Mouse (Mus musculus) midbrain, embryonic 10.5 days (tissue): ENCODE results near the gene Hip1r. TPM values are rescaled to one million over a fixed set of nuclear protein-coding genes. Genes with fewer than 3 reads are reported as not detected.

Experiments
- DNase-seq: peaks from one replicate; pipeline ENCODE4 v3.0.0-alpha.2; 2017; ENCODE audit warnings: low spot score
- H3K27ac ChIP-seq: fragments of 300-500 bp; sonication (generic); replicated peaks from 2 replicates; pipeline ENCODE4 v1.5.1; 2016; ENCODE audit warnings: mild to moderate bottlenecking
- H3K27me3 ChIP-seq: fragments of 300-500 bp; sonication (generic); 2 replicates; pipeline ENCODE4 v1.6.1; 2016; ENCODE audit warnings: low read depth, mild to moderate bottlenecking; ENCODE audit not compliant: poor library complexity, severe bottlenecking
- H3K36me3 ChIP-seq: fragments of 300-500 bp; sonication (generic); 2 replicates; pipeline ENCODE4 v1.6.1; 2016; ENCODE audit warnings: mild to moderate bottlenecking, moderate library complexity
- H3K4me1 ChIP-seq: fragments of 300-500 bp; sonication (generic); 2 replicates; pipeline ENCODE4 v1.6.1; 2016
- H3K4me3 ChIP-seq: fragments of 300-500 bp; sonication (generic); 2 replicates; pipeline ENCODE4 v1.5.1; 2016; ENCODE audit warnings: mild to moderate bottlenecking, moderate library complexity
- H3K9me3 ChIP-seq: fragments of 300-500 bp; sonication (generic); replicated peaks from 2 replicates; pipeline ENCODE4 v1.6.1; 2016; ENCODE audit warnings: mild to moderate bottlenecking
- WGBS: fragments of 180-500 bp; shearing (Covaris S2); methylation state at CpG from one replicate; pipeline ENCODE4 v1.1.7; 2016; 5-methylcytosine and 5-hydroxymethylcytosine counted together
- polyA plus RNA-seq: library from polyadenylated mRNA; unstranded; fragments of >200 nt; fragmentation: Nextera tagmentation; extraction: Ambion mirVana; gene quantifications from 2 replicates; pipeline ENCODE4 v1.2.1, GENCODE M21; 2016

The Hip1r gene
- polyA plus RNA-seq, 1 experiment from 2014 or later, result 6.6 TPM

DNA sequence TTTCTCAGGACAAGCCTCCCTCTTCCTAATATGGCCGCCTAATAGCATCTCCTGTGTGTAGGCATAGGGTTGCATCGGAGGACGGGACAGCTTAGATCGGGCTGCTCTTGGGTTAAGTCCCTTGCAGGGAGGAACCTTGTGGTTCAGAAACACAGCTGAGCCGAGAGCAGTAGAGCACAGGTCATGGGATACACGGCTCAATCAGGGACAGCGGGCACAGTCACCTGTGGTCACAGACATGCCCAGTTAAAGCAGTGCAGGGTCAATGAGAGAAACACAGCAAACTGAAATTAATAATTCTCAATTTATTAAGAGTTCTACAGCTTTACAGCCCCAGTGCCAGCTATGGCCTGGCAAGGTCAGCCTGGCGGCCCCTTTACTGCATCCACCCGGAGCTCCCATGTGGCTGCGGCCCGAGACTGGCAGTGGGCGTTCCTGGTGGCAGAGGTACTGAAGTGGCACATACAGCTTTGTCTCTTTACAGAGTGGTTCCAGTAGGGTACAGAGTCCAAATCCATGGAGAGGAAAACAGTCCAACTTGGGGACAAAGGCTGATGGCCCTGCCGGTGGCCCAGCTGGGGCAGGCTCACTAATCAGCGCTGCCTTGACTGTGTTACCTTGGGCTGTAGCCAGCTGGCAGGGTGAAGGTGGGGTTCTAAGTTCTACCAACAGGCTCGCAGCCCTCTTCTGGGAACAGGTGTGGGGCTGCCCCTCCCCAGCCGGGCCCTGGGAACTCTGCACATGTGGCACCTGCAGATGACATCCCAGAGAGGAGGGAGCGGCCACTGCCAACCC lies 31.1 kb downstream of the Hip1r start:
- Histone ChIP-seq H3K36me3 (peaks cover 72% of the 10 kb centered on the region), H3K4me3 (no peak overlapping the region), H3K27ac (no peak overlapping the region), H3K4me1 (peaks cover 21% of the 10 kb centered on the region), H3K9me3 (no peaks in the 10 kb centered on the region), H3K27me3 (no peaks in the 10 kb centered on the region)
- 94% methylated on average over 17 of the region's 17 CpGs for WGBS
- no peak for DNase-seq

DNA sequence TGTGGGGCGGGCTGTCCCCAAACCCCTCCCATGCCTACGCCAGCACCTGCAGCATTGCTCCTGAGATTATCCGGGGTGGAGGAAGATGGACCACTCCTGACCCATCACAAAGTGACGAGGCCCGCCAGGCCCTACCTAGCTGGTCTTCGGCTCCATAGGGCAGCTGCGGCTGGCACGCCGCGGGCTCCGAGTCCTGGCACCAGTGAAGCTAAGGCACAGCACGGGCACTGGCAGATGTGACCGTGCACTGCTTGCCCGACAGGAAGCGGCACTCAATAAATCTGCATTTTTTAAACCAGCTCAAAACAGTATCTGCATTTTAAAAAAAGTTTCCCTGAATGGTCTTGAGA lies 31.7 kb downstream of the Hip1r start:
- Histone ChIP-seq H3K4me3 (no peak overlapping the region), H3K27ac (no peak overlapping the region), H3K36me3 (peaks cover 77% of the 10 kb centered on the region), H3K27me3 (no peaks in the 10 kb centered on the region), H3K9me3 (no peaks in the 10 kb centered on the region), H3K4me1 (peaks cover 27% of the 10 kb centered on the region)
- DNase-seq, result no peak
- 98% methylated on average over 15 of the region's 15 CpGs for WGBS

DNA sequence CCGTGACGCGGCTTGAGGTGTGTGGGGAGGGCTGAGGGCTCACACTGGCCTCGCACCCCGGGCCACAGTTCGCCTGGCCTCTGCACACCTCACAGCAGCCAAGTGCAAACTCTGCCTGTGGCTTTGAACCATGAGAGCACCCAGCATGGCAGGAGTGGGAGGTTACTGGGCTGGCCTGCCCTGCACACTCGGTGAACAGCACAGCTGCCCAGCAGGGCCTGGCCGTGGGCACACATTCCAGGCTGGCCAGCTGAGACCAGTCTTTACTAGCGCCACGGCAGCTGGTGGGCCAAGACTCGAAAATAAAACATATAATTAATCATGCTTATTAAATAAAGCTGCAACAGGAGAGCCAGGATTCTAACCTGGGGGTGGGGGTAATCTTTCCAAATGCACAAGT lies 32.2 kb downstream of the Hip1r start:
- Histone ChIP-seq H3K27me3 (no peaks in the 10 kb centered on the region), H3K4me3 (no peak overlapping the region), H3K27ac (no peak overlapping the region), H3K36me3 (peaks cover 82% of the 10 kb centered on the region), H3K9me3 (no peaks in the 10 kb centered on the region), H3K4me1 (peaks cover 32% of the 10 kb centered on the region)
- no peak for DNase-seq
- WGBS, result 94% methylated on average over 11 of the region's 11 CpGs

DNA sequence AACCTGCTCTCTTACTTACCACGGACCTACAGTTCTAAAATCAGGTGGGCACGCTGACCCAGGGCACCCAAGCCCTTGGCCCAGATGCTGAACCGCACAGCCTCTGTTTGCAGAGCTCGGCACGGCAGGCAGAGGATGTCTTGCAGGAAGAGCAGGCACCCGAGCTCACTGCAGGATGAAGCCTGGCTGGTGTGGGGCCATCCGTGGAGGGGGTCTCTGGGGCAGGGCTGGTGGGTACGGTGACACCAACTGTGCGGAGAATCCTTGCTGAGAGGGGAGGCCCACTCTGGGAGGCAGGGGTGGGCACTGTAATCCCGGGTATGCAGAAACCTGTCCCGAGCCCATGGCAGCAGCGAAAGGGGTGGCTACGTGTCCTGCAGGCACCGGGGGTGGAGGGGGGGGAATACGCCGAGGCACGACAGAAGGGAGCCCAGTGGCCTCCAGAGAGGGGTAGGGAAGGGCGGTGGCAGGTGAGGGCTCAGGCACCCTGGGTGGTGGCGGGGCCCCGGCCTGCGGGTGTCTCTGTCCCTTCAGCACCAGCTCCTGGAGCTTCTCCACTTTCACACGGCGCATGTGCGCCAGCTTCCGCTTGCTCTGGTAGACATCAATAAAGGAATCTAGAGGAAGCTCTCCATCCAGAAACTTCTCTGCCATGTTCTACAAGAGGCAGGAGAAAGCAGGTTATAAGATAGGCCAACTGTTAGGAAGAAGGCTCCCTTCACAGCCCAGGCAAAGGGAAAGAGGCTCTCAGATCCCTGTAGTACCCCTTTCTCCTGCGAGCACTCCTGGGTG lies 32.9 kb downstream of the Hip1r start:
- no peak overlapping the region for H3K4me3 ChIP-seq
- DNase-seq, result no peak
- peaks cover 85% of the 10 kb centered on the region for H3K36me3 ChIP-seq
- 90% methylated on average over 26 of the region's 26 CpGs for WGBS
- peaks cover 34% of the 10 kb centered on the region for H3K4me1 ChIP-seq
- H3K9me3 ChIP-seq, result no peaks in the 10 kb centered on the region
- H3K27ac ChIP-seq, result 0 out of 2 replicates have a peak overlapping the region, but pooled peaks have one; percentile 9
- no peaks in the 10 kb centered on the region for H3K27me3 ChIP-seq

DNA sequence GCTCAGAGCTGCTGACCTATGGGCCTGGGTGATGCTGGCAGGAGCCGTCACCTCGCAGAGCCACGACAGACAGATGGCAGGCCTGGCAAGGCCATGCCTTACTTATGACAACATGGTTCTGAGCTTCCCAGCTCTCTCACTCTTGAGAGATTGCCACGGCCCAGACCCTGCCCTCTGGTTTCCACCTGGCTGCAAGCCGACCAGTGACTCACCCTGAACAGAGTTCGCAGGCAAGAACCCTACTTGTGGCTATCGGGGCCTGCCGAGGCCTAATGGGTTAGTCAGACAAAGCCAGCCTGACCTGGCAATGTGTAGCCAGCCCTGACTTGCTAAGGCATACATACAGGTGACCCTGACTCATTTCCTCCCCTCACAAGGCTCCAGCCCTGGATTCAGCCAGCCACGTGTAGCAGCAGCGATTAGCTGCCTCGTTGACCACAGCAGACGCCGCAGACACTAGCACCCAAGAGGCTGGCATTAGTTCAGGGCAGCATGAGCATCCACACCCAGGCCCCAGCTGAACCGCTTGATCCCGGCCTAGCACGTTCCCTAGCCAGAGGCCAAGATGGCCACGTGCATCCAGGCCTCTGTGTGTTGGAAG lies 33.6 kb downstream of the Hip1r start:
- Histone ChIP-seq H3K27ac (no peak overlapping the region), H3K4me3 (no peak overlapping the region), H3K27me3 (no peaks in the 10 kb centered on the region), H3K36me3 (peaks cover 79% of the 10 kb centered on the region), H3K9me3 (no peaks in the 10 kb centered on the region), H3K4me1 (peaks cover 41% of the 10 kb centered on the region)
- WGBS, result 91% methylated on average over 17 of the region's 17 CpGs
- DNase-seq, result no peak

DNA sequence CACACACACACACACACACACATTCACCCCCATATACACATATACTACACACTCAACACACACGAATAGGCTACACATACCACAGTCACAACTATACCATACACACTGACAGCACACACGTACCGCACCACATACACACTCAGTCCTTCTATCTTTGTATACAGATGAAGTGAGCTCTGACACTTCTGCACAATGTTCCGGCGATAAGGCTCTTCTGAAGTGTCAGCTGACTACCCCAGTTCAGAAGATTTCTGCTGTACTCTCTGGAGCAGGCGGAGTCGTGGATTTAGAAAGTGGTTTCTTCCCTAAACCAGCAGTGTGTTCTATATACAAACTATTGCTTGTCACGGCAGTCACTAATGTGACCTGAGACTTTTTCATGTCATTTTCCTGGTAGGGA lies 36.6 kb downstream of the Hip1r start:
- 90% methylated on average over 8 of the region's 8 CpGs for WGBS
- Histone ChIP-seq H3K27ac (peak overlapping the region; percentile 83), H3K27me3 (no peaks in the 10 kb centered on the region), H3K9me3 (no peaks in the 10 kb centered on the region), H3K36me3 (peaks cover 58% of the 10 kb centered on the region), H3K4me1 (peaks cover 57% of the 10 kb centered on the region), H3K4me3 (no peak overlapping the region)
- DNase-seq, result no peak

DNA sequence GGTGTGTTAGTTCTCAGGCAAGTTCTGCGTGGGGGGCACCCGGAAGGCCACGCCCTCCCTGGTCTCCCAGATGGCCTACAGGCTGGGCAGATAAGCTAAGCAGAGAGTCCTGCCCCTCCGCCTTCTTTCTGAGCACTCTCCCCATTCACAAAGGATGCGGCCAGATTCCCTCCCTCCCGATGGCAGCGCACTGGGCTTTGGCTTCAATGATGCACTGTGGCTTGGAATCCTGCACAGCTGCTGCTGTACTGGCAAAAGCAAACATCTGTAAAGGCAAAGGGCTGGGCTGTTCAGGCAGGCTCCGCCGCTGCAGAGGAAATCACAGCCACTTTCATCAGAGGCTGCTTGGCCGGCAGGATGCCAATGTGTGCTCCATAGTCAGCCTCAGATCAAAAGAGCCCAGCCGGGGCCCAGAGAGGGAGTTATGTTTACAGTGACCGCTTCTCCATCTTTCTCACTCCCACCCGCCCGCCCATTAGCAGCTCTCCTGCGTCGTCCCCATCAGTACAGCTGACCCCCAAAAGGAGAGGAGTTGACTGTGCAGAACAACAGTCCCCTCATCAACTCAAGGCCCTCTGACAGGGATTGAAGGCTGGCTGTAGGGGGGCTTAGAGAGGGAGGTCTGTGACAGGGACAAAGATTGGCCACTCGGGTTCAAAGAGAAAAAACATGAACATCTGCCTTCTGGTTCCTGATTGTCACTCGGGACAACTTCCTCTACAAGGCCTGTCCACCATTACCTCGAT lies 37.7 kb downstream of the Hip1r start:
- WGBS, result 17% methylated on average over 19 of the region's 19 CpGs
- Histone ChIP-seq H3K36me3 (peaks cover 48% of the 10 kb centered on the region), H3K4me1 (peaks cover 67% of the 10 kb centered on the region), H3K27me3 (no peaks in the 10 kb centered on the region), H3K4me3 (peak overlapping the region; percentile 32), H3K27ac (peak overlapping the region; percentile 83), H3K9me3 (no peaks in the 10 kb centered on the region)
- peak; percentile 76 for DNase-seq

DNA sequence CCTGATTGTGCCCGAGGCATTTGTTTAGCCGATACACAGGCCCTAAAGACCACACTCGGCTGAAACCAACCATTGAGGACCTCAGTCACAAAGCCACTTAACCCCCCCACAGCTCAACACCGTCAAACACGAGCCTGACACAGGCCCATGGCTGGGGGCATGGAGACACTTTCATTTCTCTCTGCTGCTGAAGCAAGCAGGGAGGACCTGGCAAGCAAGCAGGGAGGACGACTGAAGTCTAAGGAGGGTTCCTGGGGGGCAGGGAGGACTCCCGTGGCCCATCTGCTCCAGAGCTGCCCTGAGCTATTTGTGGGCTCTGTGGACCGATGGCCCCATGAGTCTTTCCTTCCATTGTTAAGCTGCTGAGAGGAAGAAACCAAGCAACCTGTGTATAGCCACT lies 38.5 kb downstream of the Hip1r start:
- H3K27me3 ChIP-seq, result no peaks in the 10 kb centered on the region
- peaks cover 48% of the 10 kb centered on the region for H3K36me3 ChIP-seq
- H3K4me3 ChIP-seq, result peak overlapping the region; percentile 32; the same call in 1 of the 2 replicates
- 27% methylated on average over 8 of the region's 8 CpGs for WGBS
- H3K9me3 ChIP-seq, result no peaks in the 10 kb centered on the region
- peak overlapping the region; percentile 83 for H3K27ac ChIP-seq
- DNase-seq, result no peak
- peaks cover 75% of the 10 kb centered on the region for H3K4me1 ChIP-seq

DNA sequence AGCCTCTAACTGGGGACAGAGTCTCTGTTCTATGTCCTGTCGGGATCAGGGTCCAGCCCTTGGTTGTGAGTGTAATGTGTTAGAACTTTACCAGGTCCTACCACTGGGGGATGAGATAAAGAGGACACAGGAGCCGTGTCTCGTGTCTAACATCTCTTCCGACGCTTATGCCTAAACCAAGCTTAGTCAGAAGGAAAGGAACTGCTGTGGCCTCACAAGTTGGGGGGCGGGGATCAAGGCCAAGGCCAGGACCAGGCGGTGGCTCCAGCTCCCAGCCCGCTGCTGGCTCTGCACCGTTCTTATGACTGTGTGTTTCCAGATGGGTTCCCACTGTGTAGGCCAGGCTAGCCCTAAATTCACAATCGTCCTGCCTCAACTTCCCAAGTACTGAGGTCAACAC lies 39.5 kb downstream of the Hip1r start:
- Histone ChIP-seq H3K4me1 (peaks cover 85% of the 10 kb centered on the region), H3K27me3 (no peaks in the 10 kb centered on the region), H3K27ac (peak overlapping the region; percentile 83), H3K4me3 (no peak overlapping the region; the same call in 1 of the 2 replicates), H3K36me3 (peaks cover 41% of the 10 kb centered on the region), H3K9me3 (no peaks in the 10 kb centered on the region)
- 84% methylated on average over 10 of the region's 10 CpGs for WGBS
- no peak for DNase-seq

DNA sequence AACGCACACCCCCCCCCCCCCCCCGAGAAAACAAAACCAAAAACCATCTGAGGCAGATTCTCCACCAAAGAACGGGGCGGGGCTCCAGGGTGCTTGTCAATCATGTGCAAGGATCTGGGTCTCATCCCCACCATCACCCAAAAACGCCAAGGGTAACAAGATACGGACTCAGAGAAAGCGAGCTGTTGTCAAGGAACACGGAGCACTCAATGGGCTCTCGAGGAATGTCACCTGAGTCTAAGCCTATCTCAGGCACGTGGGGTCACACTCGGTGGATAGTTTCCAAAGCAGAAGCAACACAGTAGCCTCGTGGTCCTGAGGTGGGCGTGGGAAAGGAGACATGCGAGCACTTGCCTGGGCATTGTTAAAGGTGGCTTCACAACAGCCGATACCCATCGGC lies 40.3 kb downstream of the Hip1r start:
- DNase-seq, result no peak
- Histone ChIP-seq H3K4me3 (no peak overlapping the region), H3K27me3 (no peaks in the 10 kb centered on the region), H3K36me3 (peaks cover 37% of the 10 kb centered on the region), H3K9me3 (no peaks in the 10 kb centered on the region), H3K4me1 (peaks cover 93% of the 10 kb centered on the region), H3K27ac (peak overlapping the region; percentile 83; the same call in 1 of the 2 replicates)
- WGBS, result 89% methylated on average over 16 of the region's 16 CpGs

DNA sequence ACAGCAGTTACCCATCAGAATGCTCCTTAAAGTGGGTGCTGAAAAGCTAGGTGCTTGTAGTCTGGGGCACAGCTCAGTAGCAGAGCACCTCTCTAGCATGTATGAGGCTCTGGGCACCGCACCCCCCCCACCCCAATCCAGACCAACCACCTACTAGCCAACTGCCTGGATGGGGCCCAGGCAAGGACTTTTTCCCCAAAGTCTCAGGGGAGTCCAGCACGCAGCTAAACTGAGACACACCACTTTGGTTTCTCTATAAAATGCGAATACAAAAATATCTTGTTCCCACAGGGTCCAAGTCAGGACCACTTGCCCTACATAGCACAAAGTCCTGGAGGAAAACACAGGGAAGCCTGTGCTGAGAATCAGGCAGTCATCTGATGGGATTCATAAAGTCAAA lies 40.8 kb downstream of the Hip1r start:
- H3K27me3 ChIP-seq, result no peaks in the 10 kb centered on the region
- no peak for DNase-seq
- peaks cover 98% of the 10 kb centered on the region for H3K4me1 ChIP-seq
- peaks cover 34% of the 10 kb centered on the region for H3K36me3 ChIP-seq
- 83% methylated on average over 3 of the region's 3 CpGs for WGBS
- no peaks in the 10 kb centered on the region for H3K9me3 ChIP-seq
- no peak overlapping the region for H3K4me3 ChIP-seq
- peak overlapping the region; percentile 69; the same call in 1 of the 2 replicates for H3K27ac ChIP-seq

DNA sequence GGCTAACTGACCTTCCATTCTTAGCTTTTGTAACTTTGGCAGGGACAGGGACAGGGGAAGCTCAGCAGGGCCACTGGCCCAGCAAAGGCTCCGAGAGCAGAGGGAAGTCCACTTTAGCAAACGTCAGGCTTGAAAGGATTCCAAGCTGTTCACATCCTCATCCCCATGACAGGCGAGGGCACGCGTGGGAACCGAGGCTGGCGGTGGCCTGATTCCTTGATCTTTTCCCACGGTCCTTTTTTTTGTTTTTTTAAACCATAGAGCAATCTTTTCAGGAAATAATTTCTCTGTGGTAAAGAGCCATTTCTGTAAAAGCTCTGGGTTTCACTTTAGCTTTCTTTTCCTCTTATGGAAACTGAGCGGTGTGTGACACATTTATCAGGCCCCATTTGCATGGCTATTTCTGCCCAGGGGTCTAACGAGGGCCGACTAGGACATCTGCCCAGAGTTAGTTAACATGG lies 41.4 kb downstream of the Hip1r start:
- Histone ChIP-seq H3K27ac (peak overlapping the region; percentile 69), H3K4me1 (peaks cover 100% of the 10 kb centered on the region), H3K27me3 (no peaks in the 10 kb centered on the region), H3K36me3 (peaks cover 30% of the 10 kb centered on the region), H3K9me3 (no peaks in the 10 kb centered on the region), H3K4me3 (peak overlapping the region; percentile 18; the same call in 1 of the 2 replicates)
- 33% methylated on average over 11 of the region's 11 CpGs for WGBS
- DNase-seq, result no peak
